Mouse (Mus musculus) small intestine, adult 2 months (tissue): ENCODE data around the gene Src. TPM values are rescaled to one million over a fixed set of nuclear protein-coding genes. Genes with fewer than 3 reads are reported as not detected.

Experiments used
- H3K27ac ChIP-seq: fragments of 200-500 bp; 2 replicates; pipeline ENCODE4 v1.5.1; 2012; ENCODE audit warnings: low read depth, low read length, control low read depth, inconsistent platforms; ENCODE audit not compliant: insufficient read depth
- H3K27me3 ChIP-seq: fragments of 200-500 bp; 2 replicates; pipeline ENCODE4 v1.6.1; 2012; ENCODE audit warnings: mild to moderate bottlenecking, moderate library complexity, low read length, inconsistent platforms; ENCODE audit not compliant: control insufficient read depth, insufficient read depth
- H3K36me3 ChIP-seq: fragments of 200-500 bp; 2 replicates; pipeline ENCODE4 v1.6.1; 2012; ENCODE audit warnings: mild to moderate bottlenecking, low read length, control low read depth, inconsistent platforms; ENCODE audit not compliant: control insufficient read depth, insufficient read depth
- H3K4me1 ChIP-seq: fragments of 200-500 bp; 2 replicates; pipeline ENCODE4 v1.6.1; 2012; ENCODE audit warnings: low read length, inconsistent platforms, mixed read lengths; ENCODE audit not compliant: control insufficient read depth, insufficient read depth, insufficient read length
- H3K4me3 ChIP-seq: fragments of 200-500 bp; 2 replicates; pipeline ENCODE4 v1.5.1; 2012; ENCODE audit warnings: low read depth, mild to moderate bottlenecking, control low read depth, inconsistent platforms, low read length, moderate library complexity
- CTCF ChIP-seq: fragments of 200-500 bp; IDR thresholded peaks from 2 replicates; pipeline ENCODE4 v1.5.1; 2012; ENCODE audit warnings: low read depth, mild to moderate bottlenecking, control low read depth, inconsistent platforms, low read length, moderate library complexity, mixed read lengths; ENCODE audit not compliant: insufficient replicate concordance, insufficient read length; ENCODE audit errors: extremely low read depth
- POLR2A ChIP-seq: fragments of 200-500 bp; IDR thresholded peaks from 2 replicates; pipeline ENCODE4 v1.6.1; 2012; ENCODE audit warnings: low read depth, mild to moderate bottlenecking, control low read depth, inconsistent platforms, low read length, moderate library complexity
- WGBS: fragments of 180-500 bp; shearing (Covaris S2); methylation state at CpG from one replicate; pipeline ENCODE4 v1.1.7; 2018; 5-methylcytosine and 5-hydroxymethylcytosine counted together
- polyA plus RNA-seq: library from polyadenylated mRNA; depleted of rRNA; stranded (reverse); fragments of >200 nt; gene quantifications from 2 replicates; pipeline ENCODE4 v1.2.3, GENCODE M21; 2012

Src gene
- polyA plus RNA-seq, 1 experiment, result 161 TPM

GRCm38 (mm10) chr2:157430667-157431429 lies 12.6 kb downstream of the Src start:
- H3K27ac ChIP-seq, result peak overlapping the region; percentile 74
- peaks cover 80% of the 10 kb centered on the region for H3K4me1 ChIP-seq
- H3K4me3 ChIP-seq, result no peak overlapping the region
- WGBS, result 46% methylated on average over 4 of the region's 4 CpGs
- 0 out of 2 replicates have a peak, but pooled peaks have one; percentile 11 for TF ChIP-seq POLR2A
- TF ChIP-seq CTCF, result peak; percentile 41; the same call in 1 of the 2 replicates
- H3K27me3 ChIP-seq, result no peaks in the 10 kb centered on the region
- peaks cover 37% of the 10 kb centered on the region for H3K36me3 ChIP-seq

GRCm38 (mm10) chr2:157431912-157432311 lies 13.7 kb downstream of the Src start:
- Histone ChIP-seq H3K27ac (peak overlapping the region; percentile 10), H3K4me3 (no peak overlapping the region), H3K4me1 (peaks cover 73% of the 10 kb centered on the region), H3K27me3 (no peaks in the 10 kb centered on the region), H3K36me3 (peaks cover 40% of the 10 kb centered on the region)
- TF ChIP-seq CTCF (no peak), POLR2A (no peak)
- WGBS, result 33% methylated on average over 5 of the region's 5 CpGs

GRCm38 (mm10) chr2:157432476-157432875 lies 14.2 kb downstream of the Src start:
- no peaks in the 10 kb centered on the region for H3K27me3 ChIP-seq
- TF ChIP-seq CTCF (no peak), POLR2A (no peak)
- peaks cover 67% of the 10 kb centered on the region for H3K4me1 ChIP-seq
- H3K4me3 ChIP-seq, result no peak overlapping the region
- WGBS, result 61% methylated on average over 9 of the region's 9 CpGs
- H3K36me3 ChIP-seq, result peaks cover 40% of the 10 kb centered on the region
- H3K27ac ChIP-seq, result 0 out of 2 replicates have a peak overlapping the region, but pooled peaks have one; percentile 10

GRCm38 (mm10) chr2:157434041-157434440 lies 15.8 kb downstream of the Src start:
- WGBS, result 27% methylated on average over 9 of the region's 9 CpGs
- Histone ChIP-seq H3K4me3 (no peak overlapping the region), H3K4me1 (peaks cover 63% of the 10 kb centered on the region), H3K27me3 (no peaks in the 10 kb centered on the region), H3K27ac (peak overlapping the region; percentile 83), H3K36me3 (peaks cover 31% of the 10 kb centered on the region)
- TF ChIP-seq CTCF (no peak), POLR2A (no peak)

GRCm38 (mm10) chr2:157434497-157434896 lies 16.3 kb downstream of the Src start:
- peak overlapping the region; percentile 83 for H3K27ac ChIP-seq
- no peak overlapping the region for H3K4me3 ChIP-seq
- WGBS, result 23% methylated on average over 6 of the region's 6 CpGs
- H3K27me3 ChIP-seq, result no peaks in the 10 kb centered on the region
- H3K4me1 ChIP-seq, result peaks cover 59% of the 10 kb centered on the region
- no peak for TF ChIP-seq CTCF
- no peak for TF ChIP-seq POLR2A
- H3K36me3 ChIP-seq, result peaks cover 34% of the 10 kb centered on the region

GRCm38 (mm10) chr2:157436496-157436895 lies 18.3 kb downstream of the Src start:
- Histone ChIP-seq H3K27me3 (no peaks in the 10 kb centered on the region; the same call in 1 of the 2 replicates), H3K4me3 (no peak overlapping the region), H3K4me1 (peaks cover 40% of the 10 kb centered on the region), H3K36me3 (peaks cover 48% of the 10 kb centered on the region), H3K27ac (no peak overlapping the region)
- 82% methylated on average over 11 of the region's 11 CpGs for WGBS
- TF ChIP-seq CTCF, result no peak
- TF ChIP-seq POLR2A, result no peak

GRCm38 (mm10) chr2:157437123-157437522 lies 18.9 kb downstream of the Src start:
- Histone ChIP-seq H3K4me1 (peaks cover 34% of the 10 kb centered on the region), H3K27me3 (no peaks in the 10 kb centered on the region; the same call in 1 of the 2 replicates), H3K27ac (no peak overlapping the region), H3K4me3 (no peak overlapping the region), H3K36me3 (peaks cover 45% of the 10 kb centered on the region)
- WGBS, result 93% methylated on average over 3 of the region's 3 CpGs
- TF ChIP-seq POLR2A (no peak), CTCF (no peak)
